Mouse (Mus musculus) kidney, postnatal 10 days (tissue): ENCODE measurements around the gene Dgcr2.
A peak's percentile ranks its signal among the peaks of the same experiment; 100 is the strongest.

ENCODE experiments used
- DNase-seq: peaks from one replicate; pipeline ENCODE4 v3.0.0; 2021; ENCODE audit warnings: mixed read lengths

Dgcr2 gene

DNA sequence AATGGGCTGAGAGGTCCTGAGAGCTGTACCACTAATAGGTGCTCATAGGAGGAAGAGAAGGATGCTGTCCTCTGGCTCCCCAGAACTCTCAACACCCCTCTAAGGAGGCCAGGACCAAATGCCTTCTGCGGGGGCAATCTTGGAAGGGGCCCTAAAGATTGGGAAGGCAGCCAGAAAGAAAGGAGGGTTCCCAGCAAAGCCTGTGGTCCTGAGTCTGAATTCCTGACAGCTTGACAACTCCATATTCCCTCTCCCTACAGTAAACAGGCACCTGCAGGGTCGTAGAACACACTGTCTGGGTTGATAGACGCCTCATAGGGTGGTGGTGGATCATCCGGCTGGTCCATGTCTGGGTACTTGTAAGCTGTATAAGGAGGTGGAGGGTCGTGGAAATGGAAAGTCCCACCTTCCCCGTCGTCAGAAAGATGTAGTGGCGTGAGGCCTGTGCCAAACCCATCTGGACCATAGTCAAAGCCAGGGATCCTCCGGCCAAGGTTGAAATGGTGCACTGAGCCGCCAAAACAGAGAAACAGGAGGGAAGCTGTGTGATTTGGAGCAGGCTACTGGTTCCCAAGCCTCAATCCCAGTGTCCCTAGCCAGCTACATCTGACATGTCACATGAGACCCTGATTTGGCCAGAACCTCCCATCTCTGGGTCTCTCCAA lies 54.5 kb downstream of the Dgcr2 start:
- DNase-seq = no peak

GRCm38 (mm10) chr16:17842437-17842836 lies 55.9 kb downstream of the Dgcr2 start:
- no peak for DNase-seq

DNA sequence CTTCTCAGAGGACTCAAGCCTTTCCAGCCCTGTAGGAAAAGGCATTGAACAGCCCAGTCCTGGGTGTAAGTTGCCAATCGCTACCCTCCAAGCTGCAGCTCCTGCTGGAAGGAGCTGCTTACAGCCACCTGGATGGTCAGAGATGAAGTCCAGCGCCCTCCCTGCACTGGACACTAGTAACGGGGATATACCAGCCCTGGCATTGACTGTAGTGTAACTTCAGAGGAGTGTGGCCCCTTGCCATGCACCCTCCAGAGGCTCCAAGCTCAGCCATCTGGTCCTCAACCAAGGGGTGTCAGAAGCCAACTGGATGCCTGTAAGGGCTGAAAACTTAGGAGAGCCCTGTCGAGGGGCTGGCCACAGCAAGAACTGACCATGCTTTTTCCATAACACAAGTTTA lies 58.4 kb downstream of the Dgcr2 start:
- no peak for DNase-seq

DNA sequence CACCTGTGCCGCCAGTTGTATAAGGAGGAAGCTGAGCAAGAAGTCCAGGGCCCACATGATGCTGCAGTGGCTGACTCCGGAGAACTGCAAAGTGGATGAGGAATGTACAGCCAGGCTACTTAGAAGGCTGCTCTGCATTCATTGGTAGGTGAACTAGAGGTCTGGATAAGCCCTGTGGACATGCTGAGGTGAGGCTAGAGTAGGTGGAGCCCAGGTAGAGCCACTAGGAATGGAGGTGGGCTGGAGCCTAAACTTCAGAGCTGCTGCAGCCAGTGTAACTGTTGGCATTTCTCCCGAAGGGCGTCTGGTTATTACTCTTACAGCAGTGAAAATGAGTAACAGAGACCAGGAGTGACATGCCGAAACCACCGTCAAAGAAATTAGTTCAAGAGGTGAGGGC lies 60.3 kb downstream of the Dgcr2 start, which contains the start of gene Car15:
Car15 (minus strand) TSS at position 314 of the 400 bp plus-strand sequence.
- DNase-seq = peak; percentile 32

- DNase-seq = peak; percentile 33
Observed at GRCm38 (mm10) chr16:17835481-17835880, 62.9 kb downstream of the Dgcr2 start.

DNA sequence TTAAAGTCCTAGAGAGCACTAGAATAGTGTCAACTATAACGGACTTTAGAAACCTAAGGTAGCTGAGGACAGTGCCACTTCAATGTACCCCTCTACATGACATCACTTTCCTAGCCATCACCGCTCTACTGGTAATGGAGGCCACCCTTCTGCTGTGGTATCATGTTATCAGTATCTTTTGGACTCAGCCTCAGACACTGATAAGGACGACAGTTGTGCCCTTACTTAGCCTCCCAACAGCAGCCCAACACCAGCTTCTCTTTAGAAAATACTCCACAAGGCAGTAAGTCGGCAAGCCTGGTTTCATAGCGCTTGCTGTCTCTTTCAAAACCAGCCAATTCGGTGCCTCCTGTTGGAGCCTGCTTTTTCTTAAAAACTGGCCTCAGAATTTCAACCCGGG lies 63.8 kb downstream of the Dgcr2 start:
- no peak for DNase-seq

DNA sequence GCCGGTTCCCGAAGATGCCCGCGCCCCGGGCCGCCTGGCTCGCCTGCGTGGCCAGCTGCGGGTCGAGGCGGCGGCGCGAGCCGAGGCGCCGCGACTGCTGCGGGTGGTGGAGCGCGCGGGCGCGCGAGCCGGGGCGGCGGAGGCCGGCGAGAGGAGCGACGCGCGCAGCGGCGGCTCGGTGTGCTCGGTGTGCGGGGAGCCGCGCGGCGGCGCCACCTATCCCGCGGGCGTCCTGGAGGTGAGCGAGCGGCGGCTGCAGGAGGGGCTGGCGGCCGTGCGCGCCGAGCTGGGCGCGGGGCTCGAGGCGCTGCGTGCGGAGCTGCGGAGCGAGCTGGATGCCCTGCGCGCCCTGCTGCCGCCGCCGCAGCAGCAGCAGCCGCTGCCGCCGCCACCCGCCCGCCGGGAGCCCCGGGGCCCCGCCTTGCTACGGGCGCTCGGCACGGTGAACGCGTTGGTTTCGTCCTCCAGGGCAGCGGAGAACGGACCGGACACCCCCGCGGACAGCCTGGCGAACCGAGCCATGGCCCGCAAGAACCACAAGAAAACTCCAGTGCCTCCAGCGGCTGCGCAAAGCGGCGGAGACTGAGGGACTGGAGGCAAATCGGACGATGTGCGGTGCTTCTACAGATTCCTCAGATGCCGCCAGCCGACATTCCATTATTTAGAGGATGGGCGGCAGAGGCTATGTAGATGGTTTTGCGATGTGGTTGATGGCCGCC lies 64.5 kb downstream of the Dgcr2 start:
- DNase-seq = peak; percentile 49

DNA sequence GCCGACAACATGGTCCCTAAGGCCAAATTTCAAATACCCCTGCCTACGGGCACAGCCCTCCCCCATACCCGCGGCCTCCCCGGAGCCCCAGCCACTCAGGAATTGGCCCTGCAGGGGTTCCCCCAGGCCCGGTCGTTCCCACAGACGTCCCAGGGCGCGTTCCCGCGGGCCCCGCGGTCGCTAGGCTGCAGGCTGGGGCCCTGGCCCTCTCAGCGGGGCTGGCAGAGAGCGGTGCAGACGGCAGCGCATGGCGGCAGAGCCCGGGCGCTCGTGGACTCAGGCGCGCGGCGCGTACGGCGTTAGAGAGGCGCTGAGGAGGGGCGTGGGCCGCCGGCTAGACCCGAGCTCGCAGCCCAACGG lies 65.1 kb downstream of the Dgcr2 start:
- peak; percentile 40 for DNase-seq

DNA sequence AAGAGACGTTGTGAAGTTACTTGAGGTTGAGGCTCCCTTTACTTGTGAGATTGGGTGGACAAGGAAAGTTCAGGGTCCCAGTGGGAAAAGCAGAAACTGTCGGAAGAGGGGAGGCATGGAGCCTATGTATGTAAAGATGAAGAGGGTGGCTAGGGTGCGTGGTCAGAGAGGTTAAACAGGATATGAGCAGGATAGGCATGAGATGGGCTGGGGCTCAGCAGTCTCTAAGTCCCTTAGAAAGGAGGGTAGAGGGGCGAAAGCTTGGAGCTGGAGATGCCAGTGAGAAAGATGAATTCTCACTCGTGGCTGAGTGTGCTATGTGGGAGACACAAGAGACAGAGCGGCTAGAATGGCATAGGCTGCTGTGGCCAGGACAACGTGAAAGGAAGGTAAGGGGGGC lies 65.5 kb downstream of the Dgcr2 start, which contains the start of gene B830017H08Rik:
B830017H08Rik (plus strand) TSS at position 301 of the 400 bp plus-strand sequence.
- DNase-seq = no peak

- no peak for DNase-seq
Observed at GRCm38 (mm10) chr16:17831781-17832180, 66.6 kb downstream of the Dgcr2 start.

DNA sequence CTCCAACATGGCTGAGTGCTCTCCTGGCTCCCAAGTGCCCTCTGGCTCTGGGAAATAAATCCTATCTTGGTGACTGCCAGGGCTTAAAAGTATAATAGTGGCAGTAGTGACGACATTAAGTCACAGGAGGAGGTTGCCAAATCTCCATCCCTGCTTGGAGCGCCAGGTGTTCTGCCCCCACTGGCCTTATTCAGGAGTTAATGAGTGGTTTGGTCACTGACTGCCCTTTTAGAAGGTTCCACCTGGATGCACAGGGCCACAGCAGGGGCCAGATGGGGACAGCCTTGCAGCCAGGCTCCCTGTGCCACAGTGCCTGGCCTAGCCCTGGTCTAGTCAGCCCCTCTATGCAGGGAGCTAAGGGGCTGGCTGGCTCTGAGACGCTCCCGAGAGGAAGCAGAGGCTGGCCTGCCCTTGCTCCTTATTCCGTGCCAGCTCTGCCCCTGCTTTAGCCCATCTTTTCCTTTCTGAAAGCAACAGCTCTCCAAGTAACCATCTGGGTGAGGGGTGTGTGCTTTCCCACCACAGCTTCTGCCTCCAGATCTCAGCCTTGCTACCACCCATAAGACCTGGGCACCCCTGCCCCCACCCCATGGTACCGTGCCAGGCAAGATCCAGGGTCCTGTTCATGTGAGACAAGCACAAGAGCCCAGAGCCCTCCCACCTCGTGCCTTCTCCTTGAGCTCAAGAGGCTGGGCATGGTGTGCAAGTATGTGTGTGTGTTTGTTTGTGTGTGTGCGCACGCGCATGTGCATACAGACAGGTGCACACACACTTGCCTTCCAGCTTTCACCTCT lies 67.8 kb downstream of the Dgcr2 start:
- peak; percentile 48 for DNase-seq

DNA sequence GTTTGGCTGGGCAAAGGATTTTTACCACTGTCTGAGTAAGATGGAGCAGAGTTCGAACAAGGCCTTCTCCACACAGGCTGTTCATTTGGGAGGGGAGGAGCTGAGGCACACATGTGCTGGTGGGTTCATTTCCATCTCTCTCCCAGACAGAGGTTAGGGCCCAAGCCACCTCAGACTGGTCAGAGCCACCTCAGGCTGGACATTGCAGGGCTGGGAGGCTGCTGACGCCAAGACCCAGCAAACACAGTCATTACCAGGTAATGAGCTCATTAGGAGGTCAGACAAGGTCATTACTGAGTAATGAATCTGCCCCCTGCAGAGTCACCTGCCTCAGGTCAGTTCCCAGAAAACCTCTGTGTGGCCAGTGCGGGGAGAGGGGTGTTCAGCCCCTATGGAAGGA lies 69.5 kb downstream of the Dgcr2 start:
- DNase-seq = peak; percentile 68

DNA sequence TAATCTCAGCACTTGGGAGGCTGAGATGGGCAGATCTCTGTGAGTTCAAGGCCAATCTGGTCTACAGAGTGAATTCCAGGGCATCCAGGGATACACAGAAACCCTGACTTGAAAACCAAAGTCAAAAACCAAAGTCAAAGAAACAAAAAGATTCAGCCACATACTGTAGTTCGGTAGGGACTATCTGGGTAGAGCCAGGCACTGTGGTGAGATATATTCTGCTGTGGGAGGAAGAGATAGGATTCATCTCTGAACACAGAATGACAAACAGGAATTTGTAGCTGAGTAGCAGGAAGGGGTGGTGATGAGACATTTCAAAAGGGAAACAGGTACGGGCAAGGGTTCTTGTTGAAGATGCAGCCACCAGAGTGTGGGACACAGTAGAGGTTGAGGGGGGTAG lies 70.1 kb downstream of the Dgcr2 start:
- DNase-seq = no peak

GRCm38 (mm10) chr16:17826500-17826899 lies 71.9 kb downstream of the Dgcr2 start:
- no peak for DNase-seq

DNA sequence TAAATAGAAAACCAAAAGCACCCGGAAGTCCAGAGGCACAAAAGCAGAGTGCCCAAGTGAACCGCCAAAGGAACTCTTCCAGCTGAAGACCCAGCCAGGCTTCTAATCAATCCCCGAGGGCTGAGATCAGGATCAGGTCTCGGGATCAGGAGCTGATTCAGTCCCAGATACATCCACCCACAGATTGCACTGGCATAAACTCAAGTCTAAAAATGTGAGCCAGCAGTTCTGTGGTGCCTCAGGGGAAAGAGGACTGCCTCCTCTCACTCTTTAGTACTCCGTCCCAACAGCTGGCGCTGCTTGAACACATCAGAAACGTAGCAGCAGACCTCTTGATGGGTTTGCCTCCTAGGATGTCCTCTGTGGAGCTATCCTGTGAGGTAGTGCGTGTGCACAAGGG lies 81.8 kb downstream of the Dgcr2 start:
- DNase-seq = no peak

DNA sequence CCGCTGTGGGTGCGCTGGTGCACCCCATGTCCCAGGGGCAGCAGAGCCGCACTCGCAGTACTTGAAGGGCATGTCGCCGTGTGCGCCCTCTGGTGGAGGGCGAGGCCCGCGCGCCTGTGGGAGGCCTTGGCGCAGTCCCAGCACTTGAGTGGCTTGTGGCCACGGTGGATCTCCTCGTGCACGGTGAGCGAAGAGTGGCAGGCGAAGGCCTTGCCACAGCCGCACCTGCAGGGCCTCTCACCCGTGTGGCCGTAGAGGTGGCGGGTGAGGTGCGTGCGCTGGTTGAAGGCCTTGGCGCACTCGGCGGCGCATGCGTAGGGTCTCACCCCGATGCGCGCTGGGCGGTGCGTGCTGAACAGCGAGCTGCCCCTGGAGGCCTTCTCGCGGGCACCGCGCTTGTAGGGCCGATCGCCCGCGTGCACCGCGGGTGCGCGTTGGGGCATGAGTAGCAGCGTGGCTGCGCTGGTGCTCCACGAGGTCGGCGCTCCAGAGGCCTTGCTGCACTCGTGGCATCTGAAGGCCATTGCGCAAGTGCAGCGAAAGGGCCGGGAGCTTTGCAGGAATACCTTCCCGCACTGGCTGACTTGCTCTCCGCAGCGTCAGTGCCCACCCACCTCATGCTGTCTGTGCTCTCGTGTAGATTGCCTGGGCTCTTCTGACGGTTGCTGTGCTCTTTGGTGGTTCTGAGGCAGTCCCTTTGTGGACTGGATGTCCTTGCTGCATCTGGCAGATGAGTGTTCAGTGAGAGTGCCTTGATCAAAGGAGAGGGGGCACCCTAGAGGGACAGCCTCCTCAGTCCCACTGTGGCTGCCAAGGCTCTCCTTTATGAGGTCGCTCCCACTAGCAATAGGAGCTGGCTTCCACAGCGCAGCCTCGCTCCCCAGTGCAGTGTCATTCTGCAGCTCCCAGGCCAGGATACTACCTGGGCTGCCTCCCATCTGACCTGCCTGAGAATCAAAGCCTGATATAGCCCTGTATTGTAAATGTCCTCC lies 82.7 kb downstream of the Dgcr2 start:
- DNase-seq = peak; percentile 77

DNA sequence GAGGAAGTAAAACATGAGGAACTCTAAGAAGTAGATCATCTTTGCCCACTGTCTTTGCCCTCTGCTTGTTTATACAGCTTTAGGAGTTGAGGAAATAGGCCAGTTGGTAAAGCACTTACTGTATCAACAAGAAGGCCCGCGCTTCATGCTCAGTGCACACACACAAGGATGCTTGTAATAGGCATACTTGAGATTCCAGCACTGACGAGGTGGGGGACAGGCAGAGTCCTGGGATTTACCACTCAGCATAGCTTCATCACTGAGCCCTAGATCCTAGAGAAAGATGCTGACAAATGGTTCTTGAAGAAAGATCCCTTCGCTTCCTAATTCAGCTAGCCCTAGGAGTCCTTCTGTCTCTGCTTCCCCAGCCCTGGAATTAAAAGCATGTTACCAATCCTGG lies 85.2 kb downstream of the Dgcr2 start:
- no peak for DNase-seq

DNA sequence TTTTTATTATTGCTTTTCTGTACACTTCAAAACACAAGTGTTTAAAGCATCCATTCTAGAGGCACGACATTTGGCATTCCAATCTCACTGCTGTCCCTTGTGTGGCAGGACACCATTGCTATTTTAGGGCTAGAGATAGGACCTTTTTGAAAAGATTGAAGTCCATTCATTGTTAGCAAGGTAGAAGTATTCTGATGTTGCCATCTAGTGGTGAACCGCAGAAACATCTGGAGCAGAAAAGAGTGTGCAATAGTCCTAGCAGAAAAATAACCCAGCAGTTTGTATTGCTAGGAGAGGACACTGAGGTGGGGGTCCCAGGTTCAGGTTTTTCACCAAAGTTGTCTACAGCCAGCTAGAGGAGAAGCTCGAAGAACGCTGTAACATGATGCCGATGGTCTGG lies 86.2 kb downstream of the Dgcr2 start:
- peak; percentile 64 for DNase-seq

- DNase-seq = peak; percentile 81
Observed at GRCm38 (mm10) chr16:17809711-17810110, 88.7 kb downstream of the Dgcr2 start.

- no peak for DNase-seq
Observed at GRCm38 (mm10) chr16:17809125-17809524, 89.2 kb downstream of the Dgcr2 start.

- DNase-seq = peak; percentile 90
Observed at GRCm38 (mm10) chr16:17807192-17808009, 91.0 kb downstream of the Dgcr2 start.
